Mouse (Mus musculus) midbrain, embryonic 16.5 days (tissue): ENCODE results near the gene Mn1. TPM values are rescaled to one million over a fixed set of nuclear protein-coding genes. Genes with fewer than 3 reads are reported as not detected.

Source experiments
- ATAC-seq: fragments of 200-750 bp; cut with Nextera tagmentation; 2 replicates; pipeline ENCODE4 v1.8.0; 2017; ENCODE audit warnings: moderate TSS enrichment
- H3K27ac ChIP-seq: fragments of 300-500 bp; sonication (generic); 2 replicates; pipeline ENCODE4 v1.5.1; 2014; ENCODE audit warnings: mild to moderate bottlenecking, low read length, mixed read lengths
- H3K27me3 ChIP-seq: fragments of 300-500 bp; sonication (generic); 2 replicates; pipeline ENCODE4 v1.6.1; 2014; ENCODE audit warnings: low read depth, low read length, mixed read lengths; ENCODE audit not compliant: control insufficient read depth, insufficient read depth
- H3K36me3 ChIP-seq: fragments of 300-500 bp; sonication (generic); 2 replicates; pipeline ENCODE4 v1.6.1; 2014; ENCODE audit warnings: mild to moderate bottlenecking, low read length, moderate library complexity, mixed read lengths; ENCODE audit not compliant: control insufficient read depth, insufficient read depth
- H3K4me1 ChIP-seq: fragments of 300-500 bp; sonication (generic); 2 replicates; pipeline ENCODE4 v1.6.1; 2014; ENCODE audit warnings: mild to moderate bottlenecking, low read length, mixed read lengths; ENCODE audit not compliant: control insufficient read depth, insufficient read depth
- H3K4me2 ChIP-seq: fragments of 300-500 bp; sonication (generic); 2 replicates; pipeline ENCODE4 v1.6.1; 2014; ENCODE audit warnings: mild to moderate bottlenecking, low read length, mixed read lengths
- H3K4me3 ChIP-seq: fragments of 300-500 bp; sonication (generic); 2 replicates; pipeline ENCODE4 v1.5.1; 2014; ENCODE audit warnings: low read depth, mild to moderate bottlenecking, low read length, moderate library complexity, mixed read lengths
- H3K9ac ChIP-seq: fragments of 300-500 bp; sonication (generic); 2 replicates; pipeline ENCODE4 v1.6.1; 2014; ENCODE audit warnings: low read depth, low read length, mixed read lengths
- H3K9me3 ChIP-seq: fragments of 300-500 bp; sonication (generic); replicated peaks from 2 replicates; pipeline ENCODE4 v1.6.1; 2014; ENCODE audit warnings: mild to moderate bottlenecking, low read length, mixed read lengths; ENCODE audit not compliant: control insufficient read depth, poor library complexity, severe bottlenecking
- WGBS: fragments of 180-500 bp; shearing (Covaris S2); extraction: QIAGEN DNeasy Blood & Tissue Kit; methylation state at CpG from one replicate; pipeline ENCODE4 v1.1.7; 2014; 5-methylcytosine and 5-hydroxymethylcytosine counted together
- polyA plus RNA-seq: library from polyadenylated mRNA; unstranded; fragments of >200 nt; fragmentation: Nextera tagmentation; extraction: Ambion mirVana; gene quantifications from 2 replicates; pipeline ENCODE4 v1.2.1, GENCODE M21; 2015

The Mn1 gene
- polyA plus RNA-seq, 1 experiment from 2014 or later: 50.3 TPM

DNA sequence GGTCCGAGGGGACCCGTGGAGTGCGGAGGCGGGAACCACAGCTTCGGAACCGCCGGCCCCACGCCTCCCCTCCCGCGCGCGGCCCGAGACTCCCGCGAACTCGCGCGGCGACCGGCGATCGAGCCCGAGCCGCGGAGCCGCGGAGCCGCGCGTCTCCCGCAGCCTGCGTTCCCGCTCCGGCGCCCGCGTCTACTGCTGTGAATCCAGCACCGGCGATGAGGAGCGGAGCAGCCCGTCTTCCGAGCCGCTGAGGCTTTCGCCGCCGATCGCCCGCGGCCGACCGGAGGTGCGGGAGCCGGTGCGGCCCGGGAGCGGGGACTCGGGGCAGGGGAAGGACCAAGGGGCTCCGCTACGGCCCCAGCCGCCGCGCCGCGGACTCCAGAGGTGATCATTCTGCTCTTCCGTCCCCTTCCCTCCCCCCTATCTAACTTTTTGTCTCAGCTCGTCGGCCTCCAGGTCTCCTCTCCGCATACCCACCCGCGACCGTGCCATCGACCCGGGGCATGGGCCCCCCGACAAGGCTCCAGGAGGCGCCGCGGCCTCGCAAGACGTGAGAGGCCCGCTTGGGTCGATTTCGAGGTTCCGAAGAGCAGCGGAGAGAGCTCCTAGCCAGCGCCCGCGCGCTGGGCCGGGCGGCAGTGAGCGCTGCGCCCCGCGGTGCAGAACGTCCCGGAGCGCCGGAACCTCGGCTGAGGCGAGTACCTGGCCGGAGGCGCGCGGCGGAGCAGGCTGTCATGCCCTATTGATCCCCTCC is 393 bp downstream of the Mn1 start:
- no peak for ATAC-seq
- Histone ChIP-seq H3K4me3 (peak overlapping the region; percentile 77), H3K4me2 (peak overlapping the region; percentile 98), H3K27ac (peak overlapping the region; percentile 96), H3K9me3 (no peaks in the 10 kb centered on the region), H3K9ac (peak overlapping the region; percentile 95), H3K4me1 (peaks cover 44% of the 10 kb centered on the region), H3K36me3 (no peaks in the 10 kb centered on the region), H3K27me3 (no peaks in the 10 kb centered on the region)
- WGBS: under 1% methylated on average over 78 of the region's 105 CpGs

DNA sequence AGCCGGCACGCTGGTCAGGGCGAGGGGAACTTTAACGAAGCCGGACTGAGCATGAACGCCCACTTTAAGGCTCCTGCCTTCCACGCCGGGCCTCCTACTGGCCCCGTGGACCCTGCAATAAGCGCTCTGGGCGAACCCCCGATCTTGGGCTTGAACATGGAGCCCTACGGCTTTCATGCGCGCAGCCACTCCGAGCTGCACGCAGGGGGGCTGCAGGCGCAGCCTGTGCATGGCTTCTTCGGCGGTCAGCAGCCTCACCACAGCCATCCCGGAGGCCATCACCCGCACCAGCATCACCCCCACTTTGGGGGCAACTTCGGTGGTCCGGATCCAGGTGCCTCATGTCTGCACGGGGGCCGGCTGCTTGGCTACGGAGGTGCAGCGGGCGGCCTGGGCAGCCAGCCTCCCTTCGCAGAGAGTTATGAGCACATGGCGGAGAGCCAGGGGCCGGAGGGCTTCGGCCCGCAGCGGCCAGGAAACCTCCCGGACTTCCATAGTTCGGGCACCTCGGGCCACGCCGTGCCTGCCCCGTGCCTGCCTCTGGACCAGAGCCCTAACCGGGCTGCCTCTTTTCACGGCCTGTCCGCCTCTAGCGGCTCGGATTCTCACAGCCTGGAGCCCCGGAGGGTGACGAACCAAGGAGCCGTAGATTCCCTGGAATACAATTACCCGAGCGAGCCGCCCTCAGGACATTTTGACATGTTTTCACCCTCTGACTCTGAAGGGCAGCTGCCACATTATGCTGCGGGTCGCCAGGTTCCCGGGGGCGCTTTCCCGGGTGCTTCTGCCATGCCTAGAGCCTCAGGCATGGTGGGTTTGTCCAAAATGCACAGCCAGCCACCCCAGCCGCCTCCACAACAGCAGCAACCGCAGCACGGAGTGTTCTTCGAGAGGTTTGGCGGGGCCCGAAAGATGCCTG is 1.3 kb downstream of the Mn1 start:
- Histone ChIP-seq H3K4me1 (peaks cover 42% of the 10 kb centered on the region), H3K4me2 (peak overlapping the region; percentile 98), H3K4me3 (peak overlapping the region; percentile 77), H3K9me3 (no peaks in the 10 kb centered on the region), H3K9ac (peak overlapping the region; percentile 95), H3K27me3 (no peaks in the 10 kb centered on the region), H3K36me3 (no peaks in the 10 kb centered on the region), H3K27ac (peak overlapping the region; percentile 96)
- no peak for ATAC-seq
- WGBS: under 1% methylated on average over 62 of the region's 63 CpGs

DNA sequence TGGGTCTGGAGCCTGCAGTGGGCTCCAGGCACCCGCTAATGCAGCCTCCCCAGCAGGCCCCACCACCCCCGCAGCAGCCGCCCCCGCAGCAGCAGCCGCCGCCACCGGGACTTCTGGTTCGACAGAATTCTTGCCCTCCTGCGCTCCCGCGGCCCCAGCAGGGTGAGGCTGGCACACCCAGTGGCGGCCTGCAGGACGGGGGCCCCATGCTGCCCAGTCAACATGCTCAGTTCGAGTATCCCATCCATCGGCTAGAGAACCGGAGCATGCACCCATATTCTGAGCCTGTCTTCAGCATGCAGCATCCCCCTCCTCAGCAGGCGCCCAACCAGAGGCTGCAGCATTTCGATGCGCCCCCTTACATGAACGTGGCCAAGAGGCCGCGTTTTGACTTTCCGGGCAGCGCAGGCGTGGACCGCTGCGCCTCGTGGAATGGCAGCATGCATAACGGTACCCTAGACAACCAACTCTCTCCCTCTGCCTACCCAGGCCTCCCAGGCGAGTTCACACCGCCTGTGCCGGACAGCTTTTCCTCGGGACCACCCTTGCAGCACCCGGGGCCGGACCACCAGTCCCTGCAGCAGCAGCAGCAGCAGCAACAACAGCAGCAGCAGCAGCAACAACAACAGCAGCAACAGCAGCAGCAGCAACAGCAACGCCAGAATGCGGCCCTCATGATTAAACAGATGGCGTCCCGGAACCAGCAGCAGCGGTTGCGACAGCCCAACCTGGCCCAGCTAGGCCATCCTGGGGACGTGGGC is 2.1 kb downstream of the Mn1 start:
- Histone ChIP-seq H3K4me3 (peak overlapping the region; percentile 77), H3K9me3 (no peaks in the 10 kb centered on the region), H3K4me2 (peak overlapping the region; percentile 98), H3K27ac (peak overlapping the region; percentile 96), H3K36me3 (no peaks in the 10 kb centered on the region), H3K9ac (peak overlapping the region; percentile 95), H3K27me3 (no peaks in the 10 kb centered on the region), H3K4me1 (peaks cover 48% of the 10 kb centered on the region)
- ATAC-seq: no peak
- WGBS: 1% methylated on average over 42 of the region's 42 CpGs

DNA sequence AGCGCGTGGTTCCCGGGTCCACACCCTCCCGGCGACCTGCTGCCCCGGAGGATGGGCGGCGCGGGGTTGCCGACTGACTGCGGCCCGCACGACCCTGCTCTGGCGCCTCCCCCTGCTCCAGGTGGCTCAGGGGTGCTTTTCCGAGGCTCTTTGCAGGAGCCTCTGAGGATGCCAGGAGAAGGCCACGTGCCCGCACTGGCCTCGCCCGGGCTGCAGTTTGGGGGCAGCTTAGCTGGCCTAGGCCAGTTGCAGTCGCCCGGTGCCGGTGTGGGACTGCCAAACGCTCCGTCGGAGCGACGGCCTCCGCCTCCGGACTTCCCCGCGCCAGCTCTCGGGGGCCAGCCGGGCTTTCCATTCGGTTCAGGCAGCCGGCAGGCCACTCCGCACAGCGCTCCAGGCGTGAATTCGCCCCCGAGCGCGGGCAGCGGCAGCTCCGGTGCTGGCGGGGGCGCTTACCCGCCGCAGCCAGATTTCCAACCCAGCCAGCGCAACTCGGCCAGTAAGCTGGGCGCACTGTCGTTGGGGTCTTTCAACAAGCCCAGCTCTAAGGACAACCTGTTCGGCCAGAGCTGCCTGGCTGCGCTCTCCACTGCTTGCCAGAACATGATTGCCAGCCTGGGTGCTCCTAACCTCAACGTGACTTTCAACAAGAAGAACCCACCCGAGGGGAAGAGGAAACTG is 3.0 kb downstream of the Mn1 start:
- Histone ChIP-seq H3K36me3 (no peaks in the 10 kb centered on the region), H3K27ac (peak overlapping the region; percentile 96), H3K4me2 (peak overlapping the region; percentile 98), H3K27me3 (no peaks in the 10 kb centered on the region), H3K4me3 (peak overlapping the region; percentile 77), H3K9me3 (no peaks in the 10 kb centered on the region), H3K9ac (peak overlapping the region; percentile 95), H3K4me1 (peaks cover 48% of the 10 kb centered on the region)
- no peak for ATAC-seq
- under 1% methylated on average over 56 of the region's 56 CpGs for WGBS

DNA sequence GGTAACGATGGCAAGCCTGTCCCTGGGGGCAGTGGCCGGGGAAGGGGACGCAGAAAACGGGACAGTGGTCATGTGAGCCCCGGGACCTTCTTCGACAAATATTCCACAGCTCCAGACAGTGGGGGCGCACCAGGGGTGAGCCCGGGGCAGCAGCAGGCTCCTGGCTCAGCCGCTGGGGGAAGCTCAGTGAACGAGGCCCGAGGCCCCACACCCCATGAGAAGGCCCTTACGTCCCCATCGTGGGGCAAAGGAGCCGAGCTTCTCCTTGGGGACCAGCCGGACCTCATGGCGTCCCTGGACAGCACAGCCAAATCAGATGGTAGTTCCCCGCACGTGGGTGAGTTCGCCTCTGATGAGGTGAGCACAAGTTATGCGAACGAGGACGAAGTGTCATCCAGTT is 3.7 kb downstream of the Mn1 start:
- H3K4me1 ChIP-seq: peaks cover 48% of the 10 kb centered on the region
- peak overlapping the region; percentile 96 for H3K27ac ChIP-seq
- no peaks in the 10 kb centered on the region for H3K9me3 ChIP-seq
- ATAC-seq: no peak
- peak overlapping the region; percentile 77 for H3K4me3 ChIP-seq
- peak overlapping the region; percentile 95 for H3K9ac ChIP-seq
- H3K4me2 ChIP-seq: peak overlapping the region; percentile 98
- no peaks in the 10 kb centered on the region for H3K36me3 ChIP-seq
- 18% methylated on average over 22 of the region's 22 CpGs for WGBS
- H3K27me3 ChIP-seq: no peaks in the 10 kb centered on the region

DNA sequence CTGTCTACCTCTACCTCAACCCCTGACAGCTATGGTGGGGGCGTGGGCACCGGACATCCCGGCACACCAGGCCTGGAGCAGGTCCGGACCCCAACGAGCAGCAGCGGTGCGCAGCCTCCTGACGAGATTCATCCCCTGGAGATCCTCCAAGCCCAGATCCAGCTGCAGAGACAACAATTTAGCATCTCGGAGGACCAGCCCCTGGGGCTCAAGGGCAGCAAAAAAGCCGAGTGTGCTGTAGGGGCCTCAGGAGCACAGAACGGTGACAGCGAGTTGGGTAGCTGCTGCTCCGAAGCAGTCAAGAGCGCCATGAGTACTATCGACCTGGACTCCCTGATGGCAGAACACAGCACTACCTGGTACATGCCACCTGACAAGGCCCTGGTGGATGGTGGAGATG is 4.3 kb downstream of the Mn1 start:
- Histone ChIP-seq H3K27me3 (no peaks in the 10 kb centered on the region), H3K9ac (peak overlapping the region; percentile 95), H3K9me3 (no peaks in the 10 kb centered on the region), H3K4me3 (peak overlapping the region; percentile 77), H3K4me1 (peaks cover 52% of the 10 kb centered on the region), H3K36me3 (no peaks in the 10 kb centered on the region), H3K27ac (peak overlapping the region; percentile 96), H3K4me2 (peak overlapping the region; percentile 98)
- ATAC-seq: no peak
- WGBS: 24% methylated on average over 15 of the region's 15 CpGs

DNA sequence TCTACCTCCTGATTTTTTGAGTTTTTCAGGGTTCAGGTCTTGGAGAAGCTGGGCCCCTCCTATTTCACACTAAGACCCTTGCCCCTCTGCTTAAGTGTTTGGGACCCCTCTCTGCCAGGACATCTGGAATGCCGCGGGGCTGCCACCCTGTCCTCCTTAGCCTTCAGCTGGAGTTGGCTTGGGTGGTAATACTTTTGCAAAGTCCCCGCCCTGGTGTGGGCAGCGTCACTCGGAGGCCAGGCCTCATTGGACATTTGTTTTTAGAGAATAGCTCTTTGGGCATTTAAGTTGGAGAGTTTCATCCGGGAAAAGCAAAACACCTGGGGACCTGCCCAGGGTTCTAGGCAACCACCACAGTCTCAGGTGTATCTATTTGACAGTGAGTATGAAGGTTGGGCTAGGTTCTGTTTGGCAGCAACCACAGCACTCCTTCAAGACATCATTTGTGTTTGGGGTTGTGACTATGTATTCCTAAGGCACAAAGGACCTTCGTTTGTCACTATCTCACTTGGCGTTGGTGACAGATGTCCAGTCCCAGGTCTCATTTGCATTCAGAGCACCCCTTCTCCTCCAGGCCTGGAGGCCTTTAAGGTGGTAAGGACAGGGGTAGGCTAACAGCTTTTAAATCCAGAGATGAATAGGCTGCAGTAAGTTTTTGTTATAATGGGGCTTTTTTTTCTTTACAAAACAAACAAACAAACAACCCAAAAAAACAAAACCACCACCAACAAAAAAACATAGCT is 5.1 kb downstream of the Mn1 start:
- no peaks in the 10 kb centered on the region for H3K27me3 ChIP-seq
- H3K4me2 ChIP-seq: peak overlapping the region; percentile 98
- H3K27ac ChIP-seq: peak overlapping the region; percentile 96
- no peaks in the 10 kb centered on the region for H3K9me3 ChIP-seq
- no peaks in the 10 kb centered on the region for H3K36me3 ChIP-seq
- WGBS: 10% methylated on average over 8 of the region's 8 CpGs
- no peak for ATAC-seq
- peaks cover 60% of the 10 kb centered on the region for H3K4me1 ChIP-seq
- peak overlapping the region; percentile 95 for H3K9ac ChIP-seq
- H3K4me3 ChIP-seq: peak overlapping the region; percentile 77

DNA sequence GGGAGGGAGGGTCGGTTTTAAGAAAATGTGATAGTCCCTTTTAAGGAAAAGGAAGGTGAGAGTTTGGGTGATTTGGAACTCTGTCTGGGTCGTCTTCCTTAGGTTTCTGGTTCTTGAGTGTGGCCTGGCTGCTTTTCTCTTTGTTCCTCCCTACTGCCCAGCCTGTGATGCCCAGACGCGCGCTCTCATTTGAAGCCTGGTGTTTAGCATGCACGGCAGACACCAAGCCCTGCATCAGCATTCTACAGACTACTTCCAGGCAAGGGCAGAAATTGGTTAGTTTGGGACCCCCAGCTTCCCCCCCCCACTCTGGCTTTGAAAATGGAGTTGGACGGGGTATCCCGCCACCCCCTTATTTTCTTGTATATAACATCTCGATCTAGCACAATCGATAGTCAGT is 5.8 kb downstream of the Mn1 start:
- Histone ChIP-seq H3K4me3 (peak overlapping the region; percentile 77), H3K9ac (peak overlapping the region; percentile 95), H3K4me1 (peaks cover 64% of the 10 kb centered on the region), H3K9me3 (no peaks in the 10 kb centered on the region), H3K36me3 (no peaks in the 10 kb centered on the region), H3K27me3 (no peaks in the 10 kb centered on the region), H3K27ac (peak overlapping the region; percentile 96), H3K4me2 (peak overlapping the region; percentile 98)
- ATAC-seq: no peak
- 23% methylated on average over 10 of the region's 10 CpGs for WGBS
